Mouse (Mus musculus) spleen, postnatal 36 days (tissue): Measurements from ENCODE around the gene Ntn3.
A peak's percentile ranks its signal among the peaks of the same experiment; 100 is the strongest.

Experiments used
- DNase-seq, 2 experiments: peaks; one replicate each; pipeline ENCODE4 v3.0.0; 2022; ENCODE audit warnings: low spot score in 2 of 2, mixed read lengths in 1 of 2

Ntn3 gene

DNA sequence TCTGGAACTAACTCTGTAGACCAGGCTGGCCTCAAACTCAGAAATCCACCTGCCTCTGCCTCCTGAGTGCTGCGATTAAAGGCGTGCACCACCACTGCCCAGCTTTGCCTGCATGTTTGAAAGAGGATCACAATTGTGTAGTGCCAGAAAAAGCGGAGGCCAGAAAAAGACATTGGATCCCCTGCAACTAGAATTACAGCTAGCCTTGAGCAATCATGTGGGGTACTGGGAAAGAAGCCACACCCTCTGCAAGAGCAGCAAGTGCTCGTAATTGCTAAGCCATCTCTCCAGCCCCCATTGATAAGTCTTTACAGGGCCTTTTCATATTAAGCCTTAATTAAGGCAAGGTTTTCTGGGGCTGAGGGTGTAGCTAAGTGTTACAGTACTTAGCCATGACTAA is 17.9 kb downstream of the Ntn3 start:
- DNase-seq = no peak

DNA sequence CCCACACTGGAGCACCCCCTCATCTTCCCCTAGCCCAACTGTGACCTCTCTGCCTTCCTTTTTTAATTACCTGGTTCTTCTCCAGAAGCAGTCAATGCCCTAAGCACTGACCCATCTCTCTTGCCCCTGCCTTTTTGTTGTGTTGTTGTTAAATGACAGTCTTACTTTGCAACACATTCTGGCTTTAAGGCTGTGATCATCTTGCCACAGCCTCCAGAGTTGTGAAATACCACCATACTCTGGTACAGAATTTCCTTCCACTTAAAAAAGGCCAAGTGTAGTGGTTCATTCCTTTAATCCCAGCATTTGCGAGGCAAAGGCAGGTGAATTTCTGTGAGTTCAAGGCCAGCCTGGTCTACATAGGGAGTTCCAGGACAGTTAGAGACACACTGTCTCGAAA is 18.4 kb downstream of the Ntn3 start:
- no peak for DNase-seq

DNA sequence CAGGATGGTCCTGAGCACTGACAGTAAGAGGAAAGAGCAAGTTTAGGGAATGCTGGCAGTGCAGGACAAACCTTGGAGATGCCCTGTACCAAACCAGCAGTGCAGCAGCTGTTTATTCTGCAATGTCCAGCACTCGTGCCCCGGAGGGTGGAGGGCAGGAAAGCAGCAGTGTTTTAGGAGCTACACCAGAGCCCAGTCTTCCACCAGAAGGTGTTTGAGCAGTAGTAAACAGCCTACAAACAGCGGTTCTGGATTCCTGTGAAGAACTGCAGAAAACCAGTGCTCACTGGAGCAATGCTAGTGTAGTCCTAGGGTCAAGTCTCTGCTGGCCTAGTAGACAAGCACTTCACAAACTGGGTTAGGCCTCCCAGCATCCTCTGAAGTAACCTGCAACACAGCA is 35.1 kb downstream of the Ntn3 start:
- no peak for DNase-seq

DNA sequence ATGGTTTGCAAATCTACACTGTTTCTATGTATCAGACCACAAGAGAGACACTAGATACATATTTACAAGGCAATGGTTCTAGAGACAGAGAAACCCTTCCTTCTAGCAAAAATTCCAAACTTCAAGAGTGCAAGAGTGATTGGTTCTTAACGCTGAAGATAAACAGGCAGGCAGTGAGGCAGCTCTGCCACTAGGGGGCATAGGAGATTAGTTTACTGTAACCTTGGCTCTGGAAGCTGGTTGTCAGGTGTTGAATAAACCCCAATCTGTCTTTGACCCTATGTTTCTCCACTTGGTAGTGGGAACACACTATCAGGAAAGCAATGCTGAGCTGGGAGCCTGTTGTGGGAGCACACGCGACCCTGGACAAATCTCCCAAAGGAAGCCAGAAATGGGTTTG is 35.9 kb downstream of the Ntn3 start:
- DNase-seq = peak; percentile 51 to 72

DNA sequence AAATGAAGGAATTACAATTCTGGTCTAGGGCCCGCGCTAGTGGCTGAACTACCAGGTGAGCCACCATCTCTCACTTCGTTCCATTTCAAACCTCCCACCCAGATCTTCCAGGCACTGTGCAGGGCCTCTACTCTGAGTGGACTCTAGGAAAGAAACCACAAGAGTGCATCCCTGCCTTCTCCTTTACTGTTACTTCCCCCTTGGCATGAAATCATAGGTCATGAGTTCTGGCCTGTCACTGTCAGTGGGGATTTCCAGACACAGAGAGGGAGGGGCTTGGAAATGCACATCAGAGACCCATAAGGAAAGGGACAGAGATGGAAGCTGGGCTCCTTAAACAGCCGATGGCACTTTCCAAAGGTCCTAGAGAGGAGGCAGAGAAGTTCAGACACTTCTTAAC is 37.6 kb downstream of the Ntn3 start:
- peak in 1 of 2 experiments; percentile 30 for DNase-seq

DNA sequence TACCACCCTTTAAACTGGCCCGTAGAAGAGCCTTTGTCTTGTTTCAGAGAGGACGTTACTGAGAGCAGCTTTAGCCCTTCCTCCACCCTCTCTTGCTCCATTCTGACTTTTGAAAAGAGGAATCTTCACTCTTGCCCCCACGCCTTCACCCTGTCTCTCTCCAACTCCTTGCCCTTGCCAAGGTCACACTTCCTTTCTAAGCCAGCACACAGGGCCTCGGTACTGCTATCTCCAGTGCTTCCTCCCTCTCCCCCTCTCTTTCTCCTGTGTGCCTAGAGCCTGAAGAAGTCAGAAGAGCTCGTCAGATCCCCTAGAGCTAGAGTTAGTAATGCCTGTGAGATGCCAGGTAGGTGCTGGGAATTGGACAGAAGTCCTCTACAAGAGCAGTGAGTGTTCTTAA is 38.6 kb downstream of the Ntn3 start:
- DNase-seq = no peak

DNA sequence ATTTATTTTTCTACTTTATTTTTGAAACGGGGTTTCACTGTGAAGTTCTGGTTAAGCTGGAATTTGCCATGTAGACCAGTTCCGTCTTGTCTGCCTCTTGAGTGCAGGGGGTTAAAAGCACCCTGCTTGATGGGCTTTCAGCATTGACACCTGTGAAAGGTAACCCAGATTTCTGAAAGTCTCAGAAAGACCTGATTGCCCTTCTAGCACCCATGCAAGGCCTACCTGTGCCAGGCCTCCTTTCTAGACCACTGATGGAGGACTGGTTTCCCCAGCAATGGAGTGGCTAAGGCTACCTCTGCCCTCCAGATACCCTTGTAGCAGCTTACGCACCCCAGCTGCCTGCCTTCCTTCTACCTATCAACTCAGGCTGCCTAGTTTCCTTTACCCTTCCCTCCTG is 39.2 kb downstream of the Ntn3 start:
- DNase-seq = no peak

DNA sequence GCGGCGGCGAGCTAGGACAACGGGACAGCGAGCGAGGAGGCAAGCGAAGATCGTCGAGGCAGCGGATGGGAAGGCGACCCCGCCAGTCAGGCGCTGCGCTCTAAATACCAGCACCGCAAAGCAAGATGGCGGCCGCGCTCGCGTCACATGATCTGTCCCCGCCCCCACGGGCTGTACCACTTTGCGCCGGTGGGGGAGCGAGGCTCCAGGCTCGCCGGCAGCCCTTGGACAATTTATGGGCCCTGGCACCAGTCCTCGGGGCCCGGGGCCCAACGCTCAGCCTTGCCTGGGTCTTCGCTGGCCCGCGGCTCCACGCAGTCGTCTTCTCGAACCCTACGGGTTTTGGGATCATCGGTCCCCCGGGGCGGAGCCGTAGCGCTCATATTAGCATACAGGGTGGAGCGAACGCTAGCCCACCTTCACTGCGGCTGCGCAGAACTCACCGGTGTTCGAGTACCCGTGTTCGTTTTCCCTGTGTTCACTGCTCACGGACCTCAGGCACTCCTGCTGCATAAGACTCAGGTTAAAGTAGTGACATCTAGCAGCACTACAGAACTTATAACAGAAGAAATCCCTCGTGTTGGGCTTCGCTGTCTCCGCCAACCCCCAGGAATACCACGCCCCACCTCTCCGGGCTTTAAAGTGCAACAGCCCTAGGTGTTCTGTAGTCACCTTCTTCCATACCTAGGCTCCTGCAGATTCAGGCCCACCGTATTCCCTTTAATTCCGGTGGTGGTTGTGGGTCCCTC is 39.8 kb downstream of the Ntn3 start, which contains the start of gene Atp6v0c:
Gene Atp6v0c (minus strand): TSS at position 386 of the 749 bp plus-strand sequence.
- peak; percentile 90 to 94 for DNase-seq

DNA sequence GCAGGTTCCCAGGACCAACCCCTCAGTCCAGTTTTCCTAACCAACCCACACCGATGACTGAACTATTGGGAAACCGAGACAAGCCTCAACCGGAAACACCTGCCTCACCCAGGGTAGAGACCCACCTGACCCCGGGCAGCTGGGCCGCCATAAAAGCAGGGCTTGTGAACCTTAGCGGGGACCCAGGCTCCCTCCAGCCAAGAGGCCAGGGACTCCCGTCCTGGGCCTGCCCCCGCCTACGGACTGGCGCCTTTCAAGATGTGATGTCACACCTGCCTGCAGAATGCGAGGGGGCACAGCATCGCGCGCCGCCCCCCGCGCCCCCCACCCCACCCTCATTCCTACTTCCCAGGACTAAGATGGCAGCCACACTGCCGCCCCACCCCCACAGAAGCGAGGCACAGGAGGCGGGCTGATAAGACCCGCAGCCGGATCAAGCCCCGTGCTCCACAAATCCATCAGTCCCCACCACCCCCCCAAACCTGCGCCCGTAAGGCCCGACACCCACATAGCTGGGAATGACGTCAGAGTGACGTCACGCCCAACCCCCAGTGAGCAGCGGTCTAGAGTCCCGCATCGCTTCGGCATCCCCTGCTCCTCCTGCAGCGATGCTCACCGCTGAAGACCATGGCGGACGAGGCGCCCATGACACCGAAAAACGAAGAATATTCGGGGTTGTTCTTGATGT is 40.6 kb downstream of the Ntn3 start:
- peak; percentile 47 to 67 for DNase-seq

DNA sequence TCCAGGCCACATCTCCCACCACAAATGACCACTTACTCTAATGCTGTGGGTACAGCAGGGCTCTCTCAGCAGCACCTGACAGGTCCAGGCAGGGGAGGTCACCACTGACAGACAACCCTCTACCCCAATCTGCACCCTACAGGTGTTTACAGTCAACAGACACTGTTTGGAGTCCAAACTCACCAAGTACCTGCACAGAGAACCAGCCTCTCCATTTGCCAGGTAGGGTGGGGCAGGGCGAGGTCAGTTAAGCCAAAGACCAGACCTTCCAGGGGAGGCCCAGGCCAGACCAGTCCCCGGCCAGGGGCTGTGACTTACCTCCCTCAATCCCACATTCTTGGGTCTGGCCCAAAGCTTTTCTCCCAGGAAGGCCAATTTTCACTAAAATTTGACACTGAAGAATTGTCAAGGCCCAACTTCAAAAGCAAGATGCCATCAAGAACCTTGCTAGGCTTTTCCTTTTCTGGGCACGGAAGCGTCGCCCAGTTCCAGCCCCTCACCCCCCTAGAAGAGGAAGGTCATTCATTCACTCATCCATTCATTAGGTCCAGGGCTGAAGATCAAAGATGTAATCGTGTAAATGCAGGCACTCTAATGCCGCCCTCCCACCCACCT is 41.3 kb downstream of the Ntn3 start:
- no peak for DNase-seq

DNA sequence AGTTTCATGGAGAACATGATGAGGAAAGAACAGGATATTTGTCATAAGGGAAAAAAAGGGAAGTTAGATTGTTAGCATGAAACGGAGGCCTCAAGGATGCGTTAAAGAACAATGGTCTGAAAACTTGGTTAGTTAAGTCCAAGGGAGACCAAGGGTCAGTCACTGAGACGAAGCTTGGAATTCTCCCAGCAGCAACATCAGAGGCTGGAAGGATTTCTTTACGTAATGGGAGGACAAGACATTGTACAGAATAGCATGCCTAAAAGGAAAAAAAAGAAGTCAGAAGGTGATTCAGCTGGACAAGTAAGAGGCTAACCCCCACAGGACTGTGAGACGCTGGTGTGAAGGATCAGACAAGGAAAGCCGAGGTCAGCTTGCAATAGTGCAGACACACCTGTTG is 42.2 kb downstream of the Ntn3 start:
- no peak for DNase-seq

DNA sequence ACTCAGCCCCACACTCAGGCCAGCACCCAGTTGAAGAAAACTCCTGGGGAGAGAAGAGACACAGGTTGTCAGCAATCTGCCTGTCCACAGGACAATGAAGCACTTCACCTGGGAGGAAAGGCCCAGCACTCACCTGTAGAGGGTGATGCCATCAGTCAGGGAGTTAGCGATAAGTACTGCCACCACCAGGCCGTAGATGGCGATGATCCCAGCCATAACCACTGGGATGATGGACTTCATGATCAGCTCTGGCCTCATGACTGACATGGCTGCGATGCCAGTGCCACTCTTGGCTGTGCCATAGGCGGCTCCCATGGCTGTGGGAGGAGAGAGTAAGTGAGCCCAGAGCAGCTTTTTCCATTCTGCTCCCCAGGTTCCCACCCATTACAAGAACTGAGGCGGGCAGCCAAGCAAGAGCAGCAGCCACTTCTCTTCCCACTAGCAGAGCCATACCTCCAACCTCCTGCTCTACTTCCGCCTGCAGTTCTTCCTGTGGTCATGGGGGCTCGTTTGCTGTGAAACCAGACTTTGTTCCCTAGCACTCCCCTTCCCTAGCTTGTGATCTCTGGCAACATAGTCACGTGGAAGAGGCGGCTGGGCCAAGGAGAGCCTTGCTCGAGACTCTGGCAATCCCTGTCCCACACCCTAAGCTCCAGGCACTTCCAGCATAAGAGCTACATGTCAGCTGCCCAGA is 44.6 kb downstream of the Ntn3 start:
- no peak for DNase-seq

DNA sequence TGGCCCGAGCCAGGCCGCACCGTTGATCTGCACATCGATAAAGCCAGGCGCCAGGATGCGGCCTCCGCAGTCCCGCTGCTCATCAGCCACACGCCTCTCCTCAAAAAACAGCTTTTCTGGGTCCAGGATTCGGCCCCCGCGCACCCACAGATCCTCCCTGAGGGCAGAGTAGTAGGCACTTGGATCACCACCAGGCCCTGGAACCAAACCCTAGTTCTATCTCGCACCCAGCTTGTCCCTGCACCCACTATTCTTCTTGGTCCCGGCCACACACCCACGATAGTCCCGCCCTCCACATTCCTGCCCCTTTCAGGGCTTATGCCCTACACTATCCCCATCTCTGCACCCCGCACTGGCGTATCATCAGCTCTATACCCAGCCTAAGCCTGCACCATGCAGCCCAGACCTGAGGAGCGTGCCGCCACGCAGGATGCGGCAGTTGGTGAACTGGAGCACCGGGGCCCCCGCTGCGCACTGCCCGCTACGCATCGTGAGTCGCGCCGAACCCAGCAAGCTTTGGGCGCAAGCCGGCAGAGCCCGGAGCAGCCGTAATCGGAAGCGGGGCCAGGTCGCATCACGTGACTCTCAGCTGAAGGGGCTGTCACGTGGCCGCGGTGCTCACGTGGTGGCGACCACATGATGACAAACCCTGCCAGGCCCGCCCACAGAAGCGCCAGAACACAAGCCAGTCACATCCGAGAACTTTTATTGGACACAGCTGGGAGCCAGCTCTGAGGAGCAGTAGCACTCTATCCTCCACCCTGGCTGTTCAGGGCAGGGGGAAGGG is 46.0 kb downstream of the Ntn3 start, which contains the start of gene Amdhd2:
Gene Amdhd2 (minus strand): TSS at position 591 of the 787 bp plus-strand sequence.
- DNase-seq = peak; percentile 91 to 93

DNA sequence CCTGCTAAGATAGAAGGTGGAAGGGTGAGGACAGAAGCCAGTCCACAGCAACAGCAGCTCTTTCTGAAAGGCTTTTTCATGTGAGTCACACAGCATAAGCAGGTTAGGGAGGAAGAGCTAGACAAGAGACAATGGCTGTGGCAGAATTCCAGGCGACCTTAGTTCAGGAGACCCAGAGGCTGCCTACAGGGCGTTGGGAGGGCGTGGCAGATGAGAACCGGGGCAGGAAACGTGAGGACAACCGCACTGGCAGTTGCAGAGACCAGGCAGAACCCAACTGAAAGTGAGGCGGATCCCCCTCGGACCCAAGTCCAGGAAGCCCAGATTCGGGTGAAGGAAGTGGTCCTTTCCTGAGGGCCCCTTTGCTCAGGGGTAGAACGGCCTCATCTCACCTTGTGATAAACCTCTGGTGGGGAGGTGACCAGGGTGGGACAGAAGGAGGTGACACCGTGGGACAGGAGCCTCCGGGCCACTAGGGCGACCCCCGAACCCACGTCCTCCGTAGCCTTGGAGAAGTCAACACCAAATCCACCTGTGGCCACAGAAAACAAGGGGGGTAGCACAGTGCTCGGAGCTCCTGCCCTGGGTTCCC is 46.7 kb downstream of the Ntn3 start:
- peak; percentile 16 to 35 for DNase-seq

DNA sequence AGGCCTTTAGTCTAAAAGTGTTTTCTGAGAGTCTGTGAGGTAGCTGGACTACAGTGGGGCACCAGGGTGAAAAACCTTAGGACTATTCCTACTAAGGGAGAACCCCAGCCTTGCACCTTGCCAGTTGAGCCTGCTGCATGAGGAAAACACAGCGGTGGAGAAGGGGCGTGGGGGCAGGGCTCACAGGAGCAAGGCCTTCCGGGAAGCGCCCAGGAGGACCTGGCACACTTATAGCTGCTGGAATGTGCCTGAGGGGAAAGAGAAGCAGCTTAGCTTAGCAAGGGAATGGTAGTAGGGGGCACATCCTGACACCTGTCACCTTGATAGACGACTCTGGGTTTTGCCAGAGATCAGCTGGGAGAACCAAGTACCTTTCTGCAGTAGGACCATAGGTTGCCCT is 47.9 kb downstream of the Ntn3 start:
- no peak for DNase-seq

DNA sequence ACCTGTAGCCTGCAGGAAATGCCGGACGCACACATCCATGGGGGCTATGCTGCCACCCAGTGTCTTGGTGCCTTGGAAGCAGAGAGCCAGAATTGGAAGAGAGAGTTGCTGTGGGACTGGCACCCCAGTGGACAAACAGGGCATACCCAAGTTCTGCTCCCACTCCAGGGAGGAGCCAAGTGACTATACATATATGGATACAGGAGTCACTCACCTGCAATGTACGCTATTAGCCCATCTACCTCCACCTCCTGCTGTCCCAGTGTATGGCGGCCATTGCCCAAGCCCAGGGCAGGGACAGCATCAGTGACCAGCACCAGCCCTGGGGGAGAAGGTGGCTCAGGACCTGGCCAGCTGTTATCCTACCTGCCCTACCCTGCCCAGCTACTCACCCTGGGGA is 51.8 kb downstream of the Ntn3 start:
- DNase-seq = no peak

DNA sequence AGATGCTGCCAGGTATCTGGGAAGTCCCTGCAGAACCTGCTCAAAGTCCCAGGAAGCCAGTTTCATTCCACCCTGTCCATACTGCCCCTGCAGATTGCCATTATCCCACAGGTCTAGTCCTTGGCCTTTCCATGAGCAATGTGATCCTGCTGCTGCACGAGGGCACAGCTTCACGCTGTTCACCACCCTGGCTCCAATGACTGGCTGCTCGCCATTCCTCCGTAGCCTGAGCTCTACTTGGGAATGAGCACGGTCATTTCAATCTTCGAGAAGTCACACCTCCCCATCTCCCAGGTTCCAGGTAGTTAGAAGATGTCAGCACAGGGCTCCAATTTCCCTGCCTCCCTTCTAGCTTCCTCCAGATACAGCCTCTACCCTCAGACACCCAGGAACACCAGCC is 52.2 kb downstream of the Ntn3 start:
- no peak for DNase-seq

DNA sequence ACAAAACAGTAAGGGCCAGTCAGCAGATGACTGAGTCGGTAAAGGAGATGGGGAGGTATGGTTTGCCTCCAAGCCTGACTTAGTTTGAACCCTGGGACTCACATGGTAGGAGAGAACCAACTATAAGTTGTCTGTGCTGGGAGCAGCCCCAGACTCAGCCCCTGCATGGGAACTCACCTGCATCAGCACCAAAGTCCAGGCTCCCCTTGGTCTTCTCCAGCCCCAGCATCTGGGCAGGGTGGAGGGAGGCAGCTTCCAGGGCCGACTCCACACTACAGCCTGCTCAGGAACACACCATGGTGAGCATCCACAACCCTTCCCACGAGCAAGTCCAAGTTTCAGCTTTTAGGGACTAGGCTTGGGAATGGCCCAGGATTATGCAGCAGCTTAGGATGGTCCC is 52.9 kb downstream of the Ntn3 start:
- DNase-seq = no peak

DNA sequence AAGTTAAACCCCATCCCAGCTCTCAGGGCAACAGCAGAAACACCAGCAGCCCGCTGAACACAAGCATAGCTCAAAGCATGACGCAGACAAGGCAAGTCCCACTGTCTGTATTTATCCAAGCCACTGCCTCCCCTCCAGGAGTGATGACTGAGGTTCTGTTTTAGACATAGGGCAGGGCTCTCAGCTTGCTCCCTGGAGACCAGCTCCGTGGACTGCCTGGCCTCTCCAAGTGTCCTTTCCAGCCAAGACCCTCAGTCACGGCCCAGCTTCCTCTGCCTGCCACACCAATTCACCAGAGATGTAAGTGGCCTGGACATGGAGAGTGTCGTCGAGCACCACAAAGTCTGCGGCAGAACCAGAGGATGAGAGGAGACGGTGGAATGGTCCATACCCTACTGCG is 53.6 kb downstream of the Ntn3 start:
- no peak for DNase-seq

DNA sequence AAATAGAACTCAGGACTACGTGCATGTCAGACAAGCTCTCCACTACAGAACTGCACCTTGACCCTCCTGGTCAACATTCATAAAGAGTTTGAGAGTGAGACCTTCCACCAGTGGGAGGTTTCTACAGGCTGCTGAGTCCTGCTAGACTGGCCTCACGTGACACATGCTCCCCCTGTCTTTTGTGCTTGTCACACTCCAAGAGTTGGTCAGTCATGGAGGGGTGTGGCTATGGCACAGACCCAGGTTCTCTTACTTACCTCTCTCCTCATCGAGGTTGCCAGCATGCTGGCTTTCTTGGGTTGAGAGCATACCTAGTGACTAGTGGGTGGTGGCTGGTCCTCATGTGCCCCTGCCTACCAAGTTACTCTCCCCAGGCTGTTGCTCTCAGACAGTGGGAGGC is 54.9 kb downstream of the Ntn3 start:
- DNase-seq = no peak
